Mouse (Mus musculus): ENCODE data around the gene Dynll1. TPM values are rescaled to one million over a fixed set of nuclear protein-coding genes. Genes with fewer than 3 reads are reported as not detected.

Gene Dynll1
- polyA plus RNA-seq, 1 experiment from 2014 or later, result 1,317 TPM

DNA sequence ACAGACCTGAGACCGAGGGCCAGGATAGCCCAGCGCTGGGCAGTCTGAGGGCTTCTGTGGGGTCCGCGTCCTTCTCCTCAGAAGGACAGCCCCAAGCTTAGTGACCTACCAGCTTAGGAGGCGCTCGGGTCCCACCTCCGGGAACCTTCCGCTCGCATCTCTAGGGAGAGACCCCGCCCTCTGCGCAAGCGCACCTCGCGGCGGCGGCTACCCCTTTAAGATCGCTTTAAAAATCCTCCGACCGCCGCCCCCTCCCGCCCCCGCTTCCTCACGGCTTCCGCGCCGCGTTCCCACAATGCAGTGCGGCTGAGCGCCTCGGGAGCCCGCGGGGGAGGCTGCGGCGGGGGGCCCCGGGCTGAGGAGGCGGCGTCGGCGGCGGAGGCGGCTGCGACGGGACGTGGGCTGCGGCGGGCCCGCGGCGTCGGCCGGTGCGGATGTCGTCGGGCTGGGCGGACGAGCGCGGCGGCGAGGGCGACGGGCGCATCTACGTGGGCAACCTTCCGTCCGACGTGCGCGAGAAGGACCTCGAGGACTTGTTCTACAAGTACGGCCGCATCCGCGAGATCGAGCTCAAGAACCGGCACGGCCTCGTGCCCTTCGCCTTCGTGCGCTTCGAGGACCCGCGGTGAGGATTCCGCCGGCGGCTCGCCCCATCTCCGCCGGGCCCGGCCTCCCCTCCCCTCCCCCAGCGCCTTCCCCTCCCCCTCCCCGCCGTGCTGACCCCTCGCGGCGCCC is 26.2 kb upstream of the Dynll1 start, which contains the start of gene Srsf9:
TSS of gene Srsf9 (plus strand) at position 303 of the 735 bp plus-strand sequence.
- WGBS, result 2% methylated on average over 53 of the region's 97 CpGs
- DNase-seq (ENCODE audit: low spot score) (peak; percentile 94), ATAC-seq (peak; percentile 95)
- peak within 1 kb of the TSS; percentile 97 for H3K4me2 ChIP-seq (replicated peaks; ENCODE audit: low read depth, low read length)
- peak within 1 kb of the TSS; percentile 84 for H3K4me3 ChIP-seq (ENCODE audit: low read depth, low read length)
- peak within 1 kb of the TSS; percentile 81 for H3K9ac ChIP-seq (replicated peaks; ENCODE audit: low read depth)
- no peaks in the 10 kb centered on the region for H3K27me3 ChIP-seq (replicated peaks; ENCODE audit: insufficient read depth, low read length)
- no peaks in the 10 kb centered on the region for H3K4me1 ChIP-seq (ENCODE audit: insufficient read depth, low read depth, low read length)
- H3K9me3 ChIP-seq (ENCODE audit: low read length), result no peaks in the 10 kb centered on the region
- TF ChIP-seq CTCF (IDR thresholded peaks at IDR 0.05) (no peak), EP300 (IDR thresholded peaks at IDR 0.05) (no peak)
- peaks cover 6% of the 10 kb centered on the region; the same call in 1 of the 2 replicates for H3K36me3 ChIP-seq (ENCODE audit: insufficient read depth, low read length)
- peak within 1 kb of the TSS; percentile 87 for H3K27ac ChIP-seq (ENCODE audit: low read length)

DNA sequence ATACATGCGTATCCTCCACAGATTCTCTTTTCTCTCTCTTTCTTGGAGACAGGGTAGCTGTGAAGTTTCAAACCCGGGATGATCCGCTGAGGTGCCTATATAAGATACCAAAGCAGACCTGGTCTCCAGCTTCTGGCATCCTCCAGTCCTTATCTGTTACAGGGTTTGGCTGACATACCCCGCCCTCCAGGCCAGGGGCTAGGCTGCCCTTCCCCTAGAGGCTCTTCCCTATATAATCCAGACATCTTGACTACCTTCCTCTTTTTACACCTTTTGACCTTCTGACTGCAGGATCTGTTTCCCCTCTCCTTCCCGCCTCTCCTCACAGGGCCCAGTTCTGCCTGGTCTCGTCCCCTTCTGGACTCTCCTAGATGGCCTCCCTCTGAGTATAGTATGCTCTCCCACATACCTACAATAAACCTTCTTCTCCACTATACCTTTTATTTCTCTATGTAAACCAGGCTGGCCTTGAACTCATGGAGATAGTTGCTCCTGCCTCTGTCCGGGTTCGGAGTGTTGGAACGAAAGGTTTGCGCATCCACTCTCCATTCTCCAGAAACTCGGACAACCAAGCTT is 25.5 kb upstream of the Dynll1 start:
- DNase-seq (ENCODE audit: low spot score) (peak; percentile 35), ATAC-seq (peak; percentile 27)
- TF ChIP-seq CTCF (IDR thresholded peaks at IDR 0.05), result no peak
- no peak for TF ChIP-seq EP300 (IDR thresholded peaks at IDR 0.05)
- Histone ChIP-seq H3K36me3 (ENCODE audit: insufficient read depth, low read length) (peaks cover 4% of the 10 kb centered on the region; the same call in 1 of the 2 replicates), H3K27me3 (replicated peaks; ENCODE audit: insufficient read depth, low read length) (no peaks in the 10 kb centered on the region), H3K27ac (ENCODE audit: low read length) (peak overlapping the region; percentile 87), H3K4me2 (replicated peaks; ENCODE audit: low read depth, low read length) (peak overlapping the region; percentile 97), H3K9ac (replicated peaks; ENCODE audit: low read depth) (peak overlapping the region; percentile 81), H3K9me3 (ENCODE audit: low read length) (no peaks in the 10 kb centered on the region), H3K4me1 (ENCODE audit: insufficient read depth, low read depth, low read length) (no peaks in the 10 kb centered on the region), H3K4me3 (ENCODE audit: low read depth, low read length) (peak overlapping the region; percentile 84)
- 20% methylated on average over 11 of the region's 11 CpGs for WGBS

DNA sequence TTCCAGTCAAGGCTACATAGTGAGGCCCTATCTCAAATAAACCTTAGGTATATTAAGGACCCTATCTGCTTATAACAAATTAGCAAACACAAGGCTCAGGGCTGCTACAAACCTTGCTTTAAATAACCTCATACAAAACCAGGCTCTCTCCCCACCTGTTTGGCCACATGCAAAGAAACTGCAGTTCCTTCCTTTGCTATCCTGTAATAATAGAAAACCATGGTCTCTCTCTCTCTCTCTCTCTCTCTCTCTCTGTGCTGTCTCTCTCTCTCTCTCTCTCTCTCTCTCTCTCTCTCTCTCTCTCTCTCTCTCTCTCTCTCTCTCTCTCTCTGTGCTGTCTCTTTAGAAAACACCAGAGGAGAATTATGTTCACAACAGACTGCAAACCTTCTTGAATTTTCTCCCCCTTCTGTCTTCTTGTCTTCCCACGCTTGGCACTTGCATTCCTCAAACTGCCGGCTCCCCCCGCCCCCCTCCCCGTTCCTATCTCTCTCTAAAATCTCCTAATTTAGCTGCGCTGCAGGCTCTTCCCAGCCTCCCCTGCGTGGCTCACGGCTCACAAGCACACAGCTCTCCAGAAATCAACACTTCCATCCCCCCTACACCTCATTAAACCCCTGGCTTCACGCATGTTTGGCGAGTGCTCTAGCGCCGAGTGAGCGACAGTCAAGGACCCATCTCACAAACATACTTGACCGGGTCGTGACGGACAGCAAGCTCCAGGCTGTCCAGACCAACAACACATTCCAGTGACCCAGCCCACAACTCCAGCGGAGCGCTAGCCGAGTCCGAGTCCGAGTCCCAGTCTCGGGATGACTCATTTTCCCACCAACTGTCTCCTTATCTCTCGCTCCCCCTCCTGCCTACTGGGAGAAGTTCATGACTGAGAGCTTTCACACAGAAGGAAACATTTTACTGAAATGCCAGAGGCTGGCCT is 18.5 kb upstream of the Dynll1 start:
- Histone ChIP-seq H3K27ac (ENCODE audit: low read length) (peak overlapping the region; percentile 63), H3K27me3 (replicated peaks; ENCODE audit: insufficient read depth, low read length) (no peaks in the 10 kb centered on the region), H3K9me3 (ENCODE audit: low read length) (no peaks in the 10 kb centered on the region), H3K4me3 (ENCODE audit: low read depth, low read length) (peak overlapping the region; percentile 24; the same call in 1 of the 2 replicates), H3K4me2 (replicated peaks; ENCODE audit: low read depth, low read length) (peak overlapping the region; percentile 59), H3K36me3 (ENCODE audit: insufficient read depth, low read length) (no peaks in the 10 kb centered on the region), H3K4me1 (ENCODE audit: insufficient read depth, low read depth, low read length) (peaks cover 7% of the 10 kb centered on the region; the same call in 1 of the 2 replicates), H3K9ac (replicated peaks; ENCODE audit: low read depth) (no peak overlapping the region)
- under 1% methylated on average over 22 of the region's 22 CpGs for WGBS
- DNase-seq (ENCODE audit: low spot score), result peak; percentile 98
- ATAC-seq, result peak; percentile 97
- TF ChIP-seq CTCF (IDR thresholded peaks at IDR 0.05) (peak; percentile 80), EP300 (IDR thresholded peaks at IDR 0.05) (peak; percentile 59; the same call in 1 of the 2 replicates)

DNA sequence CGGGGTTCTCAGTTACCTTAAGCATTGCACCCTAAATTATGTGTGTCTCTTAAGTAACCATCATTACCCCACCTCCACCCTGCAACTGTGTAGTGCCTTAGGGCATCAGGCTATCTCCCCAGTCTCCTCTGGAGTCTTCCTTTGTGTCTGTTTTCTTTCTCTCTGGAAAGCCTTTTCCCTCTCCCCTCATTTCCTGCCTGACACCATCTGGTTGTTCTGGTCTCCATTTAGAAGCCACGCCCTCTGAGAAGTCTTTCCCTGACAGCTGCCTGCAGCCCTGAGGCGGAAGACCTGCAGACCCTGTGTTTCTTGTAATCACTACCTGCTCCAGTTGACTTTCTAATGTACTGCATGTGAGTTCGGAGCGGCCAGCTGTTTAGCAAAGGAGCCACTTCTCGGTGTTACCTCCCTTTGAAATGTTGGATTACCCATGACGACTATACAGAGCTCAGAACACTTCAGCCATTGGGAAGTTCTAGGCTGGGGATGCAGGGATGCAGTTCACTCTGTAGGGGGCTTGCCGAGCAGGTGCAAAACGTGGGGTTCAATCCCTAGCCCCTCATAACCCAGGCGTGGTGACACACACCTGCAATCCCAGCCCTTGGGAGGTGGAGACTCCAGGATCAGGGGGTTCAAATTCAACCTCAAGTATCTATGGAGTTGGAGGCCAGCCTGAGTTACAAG is 17.0 kb upstream of the Dynll1 start:
- no peak overlapping the region for H3K9ac ChIP-seq (replicated peaks; ENCODE audit: low read depth)

DNA sequence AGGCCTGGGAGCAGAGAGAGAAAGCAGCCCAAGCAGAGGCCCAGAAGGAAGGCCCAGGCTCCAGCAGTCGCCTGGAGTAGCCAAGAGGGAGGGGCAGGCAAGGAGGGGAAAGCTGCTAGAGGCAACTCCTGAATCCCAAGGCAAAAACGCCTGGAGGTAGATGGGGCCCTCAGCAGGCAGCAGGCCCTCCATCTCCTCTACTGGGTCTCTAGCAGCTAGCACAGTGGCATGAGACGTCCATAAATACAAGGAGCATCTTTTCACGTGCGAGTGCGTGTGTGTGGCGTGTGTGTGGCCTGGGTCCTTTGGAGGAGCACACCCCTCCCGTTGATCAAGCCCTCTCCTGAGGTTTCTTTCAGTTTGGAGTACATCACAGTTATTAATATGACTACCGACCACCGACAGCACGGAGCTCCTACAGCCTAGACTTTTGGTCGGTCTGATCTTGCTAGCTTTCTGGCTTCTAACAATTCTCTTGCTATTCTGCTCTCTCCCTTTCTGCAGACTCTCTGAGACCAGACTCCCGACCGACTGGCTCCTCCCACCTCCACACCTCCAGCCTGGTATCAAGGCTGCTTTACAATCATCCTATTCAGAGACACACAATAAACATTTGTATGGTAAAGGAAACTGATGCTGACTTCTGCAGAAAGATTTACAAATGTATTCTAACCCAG is 16.3 kb upstream of the Dynll1 start:
- Histone ChIP-seq H3K4me2 (replicated peaks; ENCODE audit: low read depth, low read length) (no peak overlapping the region), H3K27me3 (replicated peaks; ENCODE audit: insufficient read depth, low read length) (no peaks in the 10 kb centered on the region), H3K36me3 (ENCODE audit: insufficient read depth, low read length) (no peaks in the 10 kb centered on the region), H3K4me1 (ENCODE audit: insufficient read depth, low read depth, low read length) (peaks cover 10% of the 10 kb centered on the region; the same call in 1 of the 2 replicates), H3K9ac (replicated peaks; ENCODE audit: low read depth) (no peak overlapping the region), H3K4me3 (ENCODE audit: low read depth, low read length) (no peak overlapping the region), H3K27ac (ENCODE audit: low read length) (no peak overlapping the region), H3K9me3 (ENCODE audit: low read length) (no peaks in the 10 kb centered on the region)
- TF ChIP-seq EP300 (IDR thresholded peaks at IDR 0.05) (no peak), CTCF (IDR thresholded peaks at IDR 0.05) (no peak)
- ATAC-seq (no peak), DNase-seq (ENCODE audit: low spot score) (no peak)
- 27% methylated on average over 13 of the region's 14 CpGs for WGBS

More for the DNA sequence above, 17.0 kb upstream of the Dynll1 start:
- no peaks in the 10 kb centered on the region for H3K27me3 ChIP-seq (replicated peaks; ENCODE audit: insufficient read depth, low read length)
- peak; percentile 54 for DNase-seq (ENCODE audit: low spot score)
- H3K4me3 ChIP-seq (ENCODE audit: low read depth, low read length), result no peak overlapping the region
- H3K9me3 ChIP-seq (ENCODE audit: low read length), result no peaks in the 10 kb centered on the region
- WGBS, result 15% methylated on average over 10 of the region's 10 CpGs
- H3K36me3 ChIP-seq (ENCODE audit: insufficient read depth, low read length), result no peaks in the 10 kb centered on the region
- peak overlapping the region; percentile 11; the same call in 1 of the 2 replicates for H3K4me2 ChIP-seq (replicated peaks; ENCODE audit: low read depth, low read length)
- no peak for TF ChIP-seq CTCF (IDR thresholded peaks at IDR 0.05)
- TF ChIP-seq EP300 (IDR thresholded peaks at IDR 0.05), result no peak
- no peak for ATAC-seq
- peaks cover 10% of the 10 kb centered on the region; the same call in 1 of the 2 replicates for H3K4me1 ChIP-seq (ENCODE audit: insufficient read depth, low read depth, low read length)
- H3K27ac ChIP-seq (ENCODE audit: low read length), result no peak overlapping the region

Data from lung, postnatal 0 days (tissue).